Mouse (Mus musculus) CD4-positive helper T cell, adult 2 months (primary cell): Measurements from ENCODE around the gene Ndufs2.

Experiments used
- DNase-seq: peaks from one replicate; pipeline ENCODE4 v3.0.0-alpha.2; 2012; ENCODE audit warnings: low read depth, missing footprints, low spot score

Ndufs2 gene

GRCm38 (mm10) chr1:171199532-171199931 is 51.7 kb downstream of the Ndufs2 start:
- no peak for DNase-seq

GRCm38 (mm10) chr1:171195887-171196397 is 55.2 kb downstream of the Ndufs2 start, which contains the start of gene Pcp4l1:
TSS of gene Pcp4l1 (minus strand) at chr1:171196268.
- no peak for DNase-seq

GRCm38 (mm10) chr1:171195046-171195822 is 56.0 kb downstream of the Ndufs2 start:
- no peak for DNase-seq

DNA sequence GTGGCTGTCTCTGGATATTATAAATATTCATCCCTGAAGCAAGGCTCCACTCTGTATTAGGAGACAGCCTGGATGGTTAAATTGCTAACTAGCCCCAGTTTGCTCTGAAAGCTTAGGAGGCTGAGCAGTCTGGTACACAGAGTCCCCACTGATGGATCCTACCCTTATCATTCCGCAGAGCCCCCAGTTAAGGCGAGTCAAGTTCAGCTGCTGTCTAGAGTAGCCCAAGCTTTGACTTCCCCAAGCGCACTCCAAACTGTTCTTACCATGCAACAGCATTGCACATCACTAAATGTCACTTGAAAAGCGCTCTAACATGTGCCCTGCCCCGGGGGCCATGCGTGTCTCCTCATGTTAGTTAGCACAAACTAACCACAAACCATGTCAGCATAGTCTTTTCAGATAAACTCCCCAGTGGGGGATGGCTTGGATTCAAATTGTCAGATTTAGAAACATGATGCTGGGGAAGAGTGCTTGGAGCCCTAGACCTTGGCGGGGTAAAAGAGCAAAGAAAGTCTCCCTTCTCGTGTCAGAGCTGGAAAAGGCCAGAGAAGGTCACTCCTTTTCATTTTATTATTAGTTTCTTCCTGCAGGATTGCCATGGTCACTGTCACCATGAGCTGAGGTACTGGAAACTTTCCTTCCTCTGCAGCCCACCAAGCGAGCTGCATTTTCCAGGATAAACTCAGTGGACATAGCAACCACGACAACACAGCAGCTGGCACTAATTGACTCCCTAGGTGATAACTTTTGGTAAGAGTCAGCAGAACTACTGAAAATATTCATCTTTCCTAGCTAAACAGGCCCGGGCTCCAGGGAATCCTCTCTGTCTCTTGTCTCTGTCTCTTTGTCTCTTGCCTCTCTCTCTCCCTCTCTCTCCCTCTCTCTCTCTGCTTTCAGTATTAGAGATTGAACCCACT is 57.0 kb downstream of the Ndufs2 start:
- DNase-seq: no peak

DNA sequence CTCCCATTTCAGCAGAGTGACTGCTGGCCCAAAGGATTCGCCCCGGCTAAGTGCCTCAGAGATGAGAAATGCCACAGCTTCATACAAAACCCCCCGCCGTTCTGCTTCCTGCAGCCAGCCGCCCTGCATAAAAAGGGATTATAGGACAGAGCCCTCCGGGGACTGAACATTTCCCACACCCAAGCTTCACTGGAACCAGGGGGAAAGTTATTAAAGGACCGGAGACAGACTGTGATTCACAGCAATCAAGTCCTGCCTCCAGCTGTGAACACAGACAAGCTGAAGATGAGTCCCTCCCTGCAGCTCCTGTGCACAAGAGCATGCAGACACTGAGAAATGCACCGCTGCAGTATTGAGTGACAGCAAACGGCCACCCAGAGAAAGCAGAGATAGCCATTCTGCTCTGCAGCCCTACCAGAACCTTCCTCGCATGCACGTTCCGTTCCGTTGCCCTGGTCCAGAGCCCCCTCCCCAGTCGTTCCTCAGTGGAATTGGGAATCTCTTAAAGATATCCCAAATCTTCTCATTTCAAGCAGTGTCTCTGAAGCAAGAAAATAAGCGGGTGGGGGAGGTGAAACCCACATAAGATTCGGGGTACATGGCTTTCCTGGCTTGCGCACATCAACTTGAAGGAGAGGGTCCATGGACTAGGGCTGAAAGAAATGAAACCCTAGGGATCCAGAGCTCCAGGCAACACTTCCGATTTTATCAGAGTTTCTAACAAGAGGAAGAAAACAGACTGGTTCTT is 57.9 kb downstream of the Ndufs2 start:
- no peak for DNase-seq

GRCm38 (mm10) chr1:171192283-171192682 is 58.9 kb downstream of the Ndufs2 start:
- DNase-seq: no peak

DNA sequence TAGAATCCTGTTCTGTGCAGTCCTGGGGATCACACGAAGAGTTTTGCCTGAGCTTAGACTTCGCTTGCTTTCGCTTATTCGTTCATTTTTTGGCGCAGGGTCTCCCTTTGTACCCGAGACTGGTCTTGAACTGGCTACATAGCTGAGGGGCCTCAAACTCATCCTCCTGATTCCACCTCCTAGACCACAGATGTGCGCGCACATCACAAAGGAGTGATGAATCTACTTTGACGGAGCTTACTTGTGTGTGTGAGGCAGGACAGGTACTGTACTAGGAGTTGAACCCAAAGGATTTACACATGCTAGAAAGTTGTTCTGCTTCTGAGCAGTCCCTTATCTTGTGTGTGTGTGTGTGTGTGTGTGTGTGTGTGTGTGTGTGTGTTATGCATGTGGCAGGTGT is 60.4 kb downstream of the Ndufs2 start:
- DNase-seq: no peak

GRCm38 (mm10) chr1:171189476-171190114 is 61.6 kb downstream of the Ndufs2 start:
- no peak for DNase-seq

DNA sequence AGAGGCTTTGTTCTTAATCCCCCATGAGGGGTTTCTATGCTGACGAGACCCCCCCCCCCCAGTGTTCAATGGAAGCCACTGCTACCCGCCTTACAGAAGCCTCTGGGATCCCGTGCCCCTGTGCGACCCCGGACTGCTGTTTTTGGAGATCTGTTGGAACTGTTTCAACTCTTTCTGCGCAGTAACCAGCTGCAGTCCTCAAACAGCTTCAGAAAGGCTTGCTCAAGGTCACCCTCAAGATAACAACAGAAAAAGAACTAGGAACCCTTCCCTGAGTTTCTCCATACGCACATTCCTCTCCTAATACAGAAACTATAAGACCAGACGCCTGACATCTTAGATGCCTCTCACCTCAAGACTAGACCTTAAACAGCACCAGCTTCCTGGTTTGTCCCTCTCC is 62.1 kb downstream of the Ndufs2 start:
- DNase-seq: no peak

- DNase-seq: no peak
Measured at GRCm38 (mm10) chr1:171187851-171188700, 63.1 kb downstream of the Ndufs2 start.

DNA sequence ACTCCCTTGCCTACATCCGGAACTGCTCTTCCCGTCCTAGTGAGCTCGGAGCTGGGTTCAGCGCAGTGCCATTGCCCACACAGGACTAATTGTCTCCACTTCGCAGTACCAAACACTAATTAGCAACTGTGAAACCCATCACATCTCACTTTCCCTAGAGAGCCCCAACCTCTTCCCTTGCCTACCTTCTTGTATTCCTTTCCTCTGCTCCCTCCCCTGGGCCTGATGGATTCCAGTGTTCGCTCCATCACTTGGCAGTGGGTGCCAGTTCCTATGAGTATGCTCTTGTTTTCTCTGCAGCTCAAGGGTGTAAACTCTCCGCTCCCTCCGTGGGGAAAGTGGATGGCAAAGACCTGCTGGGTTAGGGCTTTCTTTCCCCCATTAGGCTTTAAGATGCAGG is 65.5 kb downstream of the Ndufs2 start:
- no peak for DNase-seq
